Mouse (Mus musculus): ENCODE data around the gene Jchain.
"Not testable (repeated sequence)": the region's sequence is repeated elsewhere in the genome, so short reads cannot be mapped to it uniquely, and the experiment has no call there.

Gene Jchain

DNA sequence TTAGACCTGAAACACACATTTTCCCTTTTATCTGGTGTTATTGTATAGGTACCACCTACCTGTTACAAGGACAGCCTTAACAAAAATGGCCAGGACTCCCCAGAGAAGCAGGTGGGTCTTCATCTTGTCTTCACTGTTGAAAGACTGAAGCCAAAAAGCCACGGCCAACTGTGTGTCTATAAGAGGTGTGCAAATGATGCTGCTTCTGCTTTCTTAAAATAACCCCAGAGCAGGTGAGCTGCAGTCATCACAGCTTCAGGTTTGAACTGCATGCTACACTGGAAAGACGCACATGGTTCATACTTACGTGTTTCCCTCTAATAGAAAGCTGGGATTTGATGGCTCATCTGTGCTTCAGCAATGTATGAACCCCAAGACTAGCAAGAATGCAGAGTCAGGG, at the start of gene Jchain:
TSS of gene Jchain (minus strand) at position 235 of the 400 bp plus-strand sequence.
- no peak for DNase-seq

- DNase-seq, result peak; percentile 45 to 67
Measured at GRCm38 (mm10) chr5:88575506-88576338, 48.0 kb upstream of the Jchain start.

DNA sequence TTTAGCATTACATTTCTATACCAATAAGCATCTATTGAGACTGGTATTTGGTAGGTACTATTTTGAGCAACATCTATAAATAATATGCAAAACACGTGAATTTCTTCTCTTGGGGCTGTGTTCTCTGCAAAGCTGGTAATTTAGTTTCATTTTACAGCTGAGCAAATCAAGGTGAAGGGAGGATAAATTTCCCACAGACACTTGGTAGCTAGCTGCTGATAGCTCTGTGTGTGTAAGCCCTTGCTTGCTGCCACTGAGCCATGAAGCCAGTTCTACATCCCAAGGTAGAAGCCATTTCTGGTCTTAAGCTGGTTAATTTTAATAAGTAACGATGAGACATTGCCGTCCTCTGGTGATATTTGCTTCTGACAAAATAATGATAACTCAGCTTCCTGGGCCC, 47.1 kb upstream of the Jchain start:
- DNase-seq, result no peak

- no peak for DNase-seq
Measured at GRCm38 (mm10) chr5:88569541-88569940, 41.9 kb upstream of the Jchain start.

GRCm38 (mm10) chr5:88566034-88566841, 38.5 kb upstream of the Jchain start:
- DNase-seq, result peak in 1 of 2 experiments; percentile 22

DNA sequence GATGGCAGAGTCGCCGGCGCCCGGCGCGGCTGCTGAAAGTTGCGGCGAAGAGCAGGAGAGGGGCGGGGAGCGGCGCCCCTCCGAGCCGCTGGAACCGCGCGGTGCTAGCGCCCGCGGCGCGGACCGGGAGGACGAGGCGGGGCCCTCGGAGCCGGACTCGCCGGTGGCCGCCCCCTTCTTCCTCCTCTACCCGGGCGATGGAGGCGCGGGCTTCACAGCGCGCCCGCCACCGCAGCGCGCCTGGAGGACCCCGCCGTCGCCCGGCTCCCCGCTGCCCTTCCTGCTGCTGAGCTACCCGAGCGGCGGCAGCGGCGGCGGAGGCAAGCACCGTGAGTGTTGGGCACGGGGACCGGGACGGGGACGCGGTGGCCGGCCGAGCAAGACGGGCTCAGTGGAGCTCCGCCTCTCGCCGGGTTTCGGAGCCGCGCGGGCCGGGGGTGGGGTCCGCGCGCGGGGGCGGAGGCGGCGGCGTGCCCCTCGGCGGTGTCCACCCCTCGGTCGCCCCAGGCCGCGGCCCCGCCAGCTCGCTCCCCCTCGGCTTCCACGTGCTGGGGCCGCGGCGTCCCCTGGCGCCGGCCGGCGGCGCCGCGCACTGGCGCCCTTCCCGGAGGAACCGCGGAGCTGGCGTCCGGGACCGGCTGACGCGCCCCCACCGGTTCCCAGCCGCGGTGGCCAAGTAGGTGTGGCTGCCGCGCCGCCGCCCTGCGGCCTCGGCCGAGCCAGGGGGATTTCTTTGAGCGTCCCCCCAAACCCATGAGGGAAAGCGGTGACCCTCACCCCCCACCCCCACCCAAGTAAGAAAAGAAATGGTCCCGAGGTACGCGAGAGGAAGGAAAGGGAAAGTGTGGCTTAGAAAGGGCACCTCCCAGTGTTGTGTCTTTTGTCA, 37.7 kb upstream of the Jchain start:
- DNase-seq, result peak; percentile 76 to 81

- peak; percentile 74 to 85 for DNase-seq
Measured at GRCm38 (mm10) chr5:88564501-88565147, 36.9 kb upstream of the Jchain start, which contains the start of gene Rufy3. Gene Rufy3, plus strand, starts transcription at chr5:88565040.

DNA sequence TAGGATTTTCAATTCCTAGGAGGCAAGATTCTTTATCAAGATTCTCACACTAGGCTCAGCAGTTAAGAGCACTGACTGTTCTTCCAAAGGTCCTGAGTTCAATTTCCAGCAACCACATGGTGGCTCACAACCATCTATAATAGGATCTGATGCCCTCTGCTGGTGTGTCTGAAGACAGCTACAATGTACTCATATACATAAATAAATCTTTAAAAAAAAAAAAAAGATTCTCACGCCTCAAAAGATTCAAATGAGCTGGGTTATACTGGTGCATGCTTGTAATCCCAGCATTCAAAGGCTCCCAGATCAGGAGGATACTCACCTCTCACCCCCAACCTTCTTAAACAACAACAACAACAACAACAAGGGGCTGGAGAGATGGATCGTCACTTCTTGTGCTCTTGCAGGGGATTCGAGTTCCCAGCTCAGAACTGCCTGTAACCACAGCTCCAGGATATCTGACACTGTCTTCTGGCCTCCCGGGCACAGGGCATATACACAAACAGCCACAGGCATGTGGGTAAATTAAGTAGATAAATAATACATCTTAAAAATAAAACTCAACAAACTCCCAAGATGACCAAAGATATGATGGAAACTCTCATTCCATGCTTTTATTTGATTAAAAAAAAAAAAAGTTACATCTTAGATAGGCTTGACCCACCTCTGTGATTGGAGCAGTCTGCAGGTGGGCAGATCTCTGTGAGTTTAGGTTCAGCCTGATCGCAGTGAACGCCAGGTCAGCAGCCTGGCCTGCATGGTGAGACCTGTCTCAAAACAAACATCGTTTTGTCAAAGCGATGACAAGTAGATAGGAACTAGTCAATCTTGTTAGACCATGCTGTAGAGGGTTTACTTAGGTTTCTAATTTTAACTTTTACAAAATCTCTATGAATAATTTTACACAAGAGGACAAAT, 35.4 kb upstream of the Jchain start:
- no peak for DNase-seq

GRCm38 (mm10) chr5:88561080-88561814, 33.6 kb upstream of the Jchain start:
- DNase-seq, result no peak

DNA sequence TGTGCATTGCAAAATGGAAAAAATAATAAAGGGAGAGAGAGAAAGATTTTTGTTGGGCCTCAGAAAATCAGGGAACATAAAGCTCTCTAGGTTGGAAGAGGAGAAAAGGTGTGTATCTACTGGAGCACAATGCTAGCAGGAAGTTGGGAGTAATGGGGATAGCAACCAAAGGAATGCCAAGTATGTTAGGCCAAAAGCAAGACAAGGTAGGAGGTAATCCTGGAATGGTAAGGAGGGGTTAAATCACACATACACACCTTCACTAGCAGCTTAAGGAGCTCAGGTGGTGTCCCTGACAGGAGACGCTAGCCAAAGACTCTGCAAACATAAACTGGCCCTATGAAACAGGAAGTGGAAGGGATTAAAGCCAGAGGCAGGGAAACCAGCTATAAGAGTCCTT, 31.3 kb upstream of the Jchain start:
- no peak for DNase-seq

DNA sequence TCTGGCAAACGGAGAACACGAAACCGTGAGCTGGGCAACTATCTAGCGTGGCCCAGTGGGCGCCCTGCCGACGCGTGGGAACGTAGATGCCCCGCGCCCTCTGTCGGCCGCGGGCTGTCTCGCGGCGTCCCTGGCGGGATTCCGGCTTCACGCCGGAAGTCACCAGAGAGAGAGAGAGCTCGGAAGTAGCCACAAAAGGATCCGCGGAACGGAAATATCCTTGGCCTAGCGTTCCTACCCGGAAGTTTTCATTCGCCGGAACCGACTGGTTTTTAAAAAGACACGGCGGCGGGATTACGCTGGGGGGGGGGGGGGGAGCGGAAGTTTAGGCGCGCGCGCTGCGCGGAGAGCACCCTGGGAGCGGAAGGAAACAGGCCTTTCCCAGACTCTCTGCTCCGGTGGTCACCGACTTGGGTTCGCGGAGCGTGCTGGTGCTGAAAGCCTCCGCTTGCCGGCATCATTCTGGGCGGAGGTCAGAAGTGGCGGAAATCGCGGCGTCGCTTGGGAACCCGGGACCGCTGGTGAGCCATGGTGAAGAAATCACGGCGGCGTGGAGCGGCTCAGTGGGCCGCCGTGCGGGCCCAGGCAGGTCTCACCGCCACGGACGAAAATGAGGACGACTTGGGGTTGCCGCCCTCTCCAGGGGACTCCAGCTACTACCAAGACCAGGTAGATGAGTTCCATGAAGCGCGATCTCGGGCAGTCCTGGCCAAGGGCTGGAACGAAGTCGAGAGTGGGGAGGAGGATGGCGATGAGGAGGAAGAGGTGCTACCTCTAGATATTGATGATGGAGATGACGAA, 26.6 kb upstream of the Jchain start, which contains the start of gene Utp3:
TSS of gene Utp3 (plus strand) at position 377 of the 801 bp plus-strand sequence.
- peak; percentile 95 to 97 for DNase-seq

DNA sequence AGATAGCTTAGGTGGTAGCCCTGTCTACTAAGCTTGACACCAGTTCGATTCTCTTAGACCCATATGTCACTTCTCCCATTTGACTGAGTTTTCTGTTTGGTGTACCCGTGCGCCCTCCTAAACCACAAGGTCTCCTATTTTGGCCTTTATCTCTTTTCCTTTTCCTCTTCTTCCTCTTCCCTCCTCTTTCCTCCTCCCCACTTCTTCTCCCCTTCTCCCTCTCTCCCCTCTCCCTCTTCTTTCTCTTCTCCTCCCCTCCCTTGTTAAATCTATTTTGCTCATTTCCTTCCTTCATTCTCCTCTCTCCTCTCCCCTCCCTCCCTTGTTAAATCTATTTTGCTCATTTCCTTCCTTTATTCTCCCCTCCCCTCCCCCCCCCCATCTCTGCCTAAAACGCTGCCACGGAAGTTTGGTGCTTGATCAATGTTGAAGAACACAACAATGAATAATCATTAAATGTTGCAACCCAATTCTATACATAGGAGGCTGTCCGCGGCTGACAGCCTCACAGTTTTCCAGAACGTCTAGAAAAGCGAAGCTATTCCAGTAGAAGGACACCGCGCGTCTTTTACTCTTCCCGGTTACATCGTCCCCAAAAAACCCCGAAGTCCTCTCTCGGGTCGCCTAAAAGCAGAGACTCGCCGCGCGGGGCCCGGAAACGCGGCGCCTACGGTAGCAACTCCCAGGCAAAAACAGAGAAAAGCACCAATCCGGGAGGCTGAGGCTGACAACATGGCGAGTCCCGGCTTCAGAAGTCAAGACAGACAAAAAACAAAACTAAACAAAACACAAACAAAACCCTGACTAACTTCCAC, 25.8 kb upstream of the Jchain start:
- DNase-seq, result no peak

DNA sequence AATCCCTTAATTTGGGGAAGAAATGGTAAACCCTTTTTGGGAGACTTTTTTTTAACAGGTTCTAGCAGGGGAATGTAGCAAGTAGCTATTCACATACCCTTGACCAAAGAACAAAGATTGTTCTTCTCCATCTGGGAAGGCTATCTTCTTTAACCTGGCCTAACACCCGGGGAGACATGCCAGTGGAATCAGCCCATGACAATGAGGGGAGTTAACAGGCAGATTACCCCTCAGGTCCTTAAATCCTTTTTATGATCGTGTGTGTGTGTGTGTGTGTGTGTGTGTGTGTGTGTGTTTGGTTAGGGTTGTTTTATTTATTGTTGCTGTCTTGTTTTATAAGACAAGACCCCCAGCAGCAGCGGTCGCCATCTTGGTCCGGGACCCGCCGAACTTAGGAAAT, 17.8 kb upstream of the Jchain start:
- DNase-seq, result no peak

GRCm38 (mm10) chr5:88544411-88544810, 16.7 kb upstream of the Jchain start:
- not testable (repeated sequence) for DNase-seq

- peak; percentile 73 to 78 for DNase-seq
Measured at GRCm38 (mm10) chr5:88542651-88543282, 15.1 kb upstream of the Jchain start.

GRCm38 (mm10) chr5:88540845-88541244, 13.2 kb upstream of the Jchain start:
- DNase-seq, result no peak

- no peak for DNase-seq
Measured at GRCm38 (mm10) chr5:88534697-88535096, 7.0 kb upstream of the Jchain start.

DNA sequence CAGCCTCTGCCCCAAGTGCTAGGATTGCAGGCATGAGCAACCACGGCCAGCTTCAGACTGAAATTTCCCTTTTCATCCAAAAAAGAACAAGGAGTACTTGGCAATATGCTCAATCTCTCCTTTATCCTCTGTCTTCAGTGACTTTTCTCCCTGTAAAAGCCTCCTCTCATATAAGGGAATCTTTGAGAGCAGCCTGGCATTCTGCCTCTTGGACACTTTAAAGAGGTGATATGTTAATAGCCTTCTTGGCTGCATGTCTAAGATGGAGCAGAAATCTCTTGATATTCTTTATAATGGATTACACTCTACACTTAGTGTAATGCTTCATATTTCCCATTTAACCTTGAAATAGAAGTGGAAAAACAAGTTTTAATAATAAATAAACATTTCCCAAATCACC, 3.2 kb upstream of the Jchain start:
- DNase-seq, result no peak
